In the genomic region with DNA sequence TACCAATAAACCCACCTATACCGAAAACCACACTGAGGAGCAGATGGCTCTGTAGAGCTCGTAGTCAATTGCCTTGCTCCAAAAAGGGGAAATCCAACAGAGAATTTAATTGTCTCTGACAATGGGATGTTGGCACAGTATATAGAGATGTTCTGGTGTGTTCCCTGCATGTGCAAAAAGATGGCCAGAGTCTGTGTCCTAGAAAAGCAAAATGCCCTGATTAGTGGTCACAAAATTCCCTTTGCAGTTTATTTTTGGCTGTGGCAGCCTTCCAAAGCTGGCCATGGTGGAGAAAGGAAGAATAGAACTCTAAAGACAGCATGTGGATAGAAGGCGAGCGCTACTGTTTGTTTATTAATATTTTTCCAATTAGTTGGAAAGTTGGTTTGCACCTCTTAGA, we compare ENCODE assay signal across 14 mouse cellular contexts.
A peak's percentile ranks its signal among the peaks of the same experiment; 100 is the strongest.
DNase-seq lines count a peak whose midpoint lies in the region; ATAC-seq and TF ChIP-seq lines count a peak whose summit lies in the region.
"Had no signal": no experiment of that assay in that cellular context is flagged by ENCODE, and none has a peak within 500 bp of the region (broad histone marks: within the 10 kb centered on the region; RNA-seq: fewer than 3 reads in every experiment).

No protein-coding gene starts in this region.

- no peak overlapping the region for H3K4me2 ChIP-seq in intestine, postnatal 0 days (replicated peaks; ENCODE audit: low read depth)
- H3K4me2 ChIP-seq: hindbrain, embryonic 15.5 days; limb, embryonic 13.5 days had no signal

- H3K27ac ChIP-seq in intestine, postnatal 0 days (ENCODE audit: low read depth, low read length), result no peak overlapping the region
- H3K27ac ChIP-seq: hindbrain, embryonic 15.5 days; limb, embryonic 13.5 days; macrophage; stomach, postnatal 0 days had no signal

- ATAC-seq in intestine, postnatal 0 days, result no peak

- H3K9me3 ChIP-seq in intestine, postnatal 0 days (ENCODE audit: control insufficient read depth), result no peaks in the 10 kb centered on the region
- H3K9me3 ChIP-seq: hindbrain, embryonic 15.5 days; limb, embryonic 13.5 days had no signal

- intact Hi-C loops in heart, postnatal 14 days (cut with DNase I), result no loop called here

- DNase-seq in layer of hippocampus, postnatal 14 days (ENCODE audit: low spot score in 2 of 2), result peak; percentile 5 to 38
- no peak for DNase-seq in layer of hippocampus, adult 9-11 months
- peak; percentile 83 for DNase-seq in cerebellum, adult 11-12 months
- DNase-seq in cerebellum, postnatal 25 days, result peak; percentile 83 to 91
- DNase-seq in heart, postnatal 14 days, result peak; percentile 26 to 63
- DNase-seq in MN1 (ENCODE audit: low spot score), result no peak
- DNase-seq: kidney, adult 2 months; kidney, postnatal 36 days had no signal

- H3K4me1 ChIP-seq in intestine, postnatal 0 days (replicated peaks; ENCODE audit: control insufficient read depth, insufficient read depth, low read length), result no peaks in the 10 kb centered on the region
- H3K4me1 ChIP-seq: hindbrain, embryonic 15.5 days; limb, embryonic 13.5 days had no signal

- H3K9ac ChIP-seq in intestine, postnatal 0 days (ENCODE audit: low read depth, low read length), result no peak overlapping the region
- H3K9ac ChIP-seq: hindbrain, embryonic 15.5 days; limb, embryonic 13.5 days had no signal

- no peak overlapping the region for H3K4me3 ChIP-seq in intestine, postnatal 0 days (ENCODE audit: low read depth, low read length)
- H3K4me3 ChIP-seq: hindbrain, embryonic 15.5 days; limb, embryonic 13.5 days had no signal

- 88% methylated on average over 4 of the region's 4 CpGs for WGBS in intestine, postnatal 0 days

- no peak for TF ChIP-seq CTCF in intestine, postnatal 0 days (IDR thresholded peaks at IDR 0.05; ENCODE audit: low read depth)

- H3K27me3 ChIP-seq in intestine, postnatal 0 days (replicated peaks; ENCODE audit: control insufficient read depth, insufficient read depth, low read length), result no peaks in the 10 kb centered on the region
- H3K27me3 ChIP-seq: hindbrain, embryonic 15.5 days; limb, embryonic 13.5 days had no signal

- H3K36me3 ChIP-seq in intestine, postnatal 0 days (ENCODE audit: control insufficient read depth, insufficient read depth), result no peaks in the 10 kb centered on the region
- H3K36me3 ChIP-seq: G1E; hindbrain, embryonic 15.5 days; limb, embryonic 13.5 days had no signal

Comparison
In these comparisons a context has a peak if more than half of its experiments do, and no peak if none do; other contexts are left out.
1. DNase-seq: peak in layer of hippocampus, postnatal 14 days (2 of 2), cerebellum, adult 11-12 months (single experiment), cerebellum, postnatal 25 days (2 of 2) and heart, postnatal 14 days (2 of 2); none in layer of hippocampus, adult 9-11 months (single experiment) and MN1 (single experiment).